Mouse (Mus musculus) erythroblast, embryonic 14.5 days (primary cell): Measurements from ENCODE around the gene Krt76.

Experiments
- GATA1 ChIP-seq: IDR thresholded peaks from 2 replicates; pipeline ENCODE4 v1.6.1; 2012; ENCODE audit warnings: low read length, inconsistent platforms, mixed read lengths
- TAL1 ChIP-seq: IDR thresholded peaks from 3 replicates; pipeline ENCODE4 v1.6.1; 2012; ENCODE audit warnings: low read length, inconsistent platforms, mixed read lengths

DNA sequence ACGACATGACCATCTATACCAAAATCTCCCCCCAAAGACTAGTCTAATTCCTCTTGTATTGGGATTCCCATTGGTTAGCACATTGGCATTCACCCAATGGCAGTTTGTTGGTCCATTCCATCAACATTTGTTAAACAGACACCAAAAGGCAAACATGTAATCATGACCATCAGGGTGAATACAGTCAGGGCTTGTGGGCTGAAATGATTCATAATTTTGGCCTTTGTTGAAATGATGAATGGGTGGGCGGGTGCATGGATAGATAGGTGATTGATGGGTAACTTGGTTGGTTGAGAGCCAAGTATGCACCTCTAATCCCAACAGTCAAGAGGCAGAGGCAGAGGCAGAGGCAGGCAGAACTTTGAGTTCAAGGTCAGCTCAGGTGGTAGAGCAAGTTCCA, 23.4 kb upstream of the Krt76 start:
- TF ChIP-seq GATA1, result no peak
- no peak for TF ChIP-seq TAL1
